Mouse (Mus musculus) liver, embryonic 15.5 days (tissue): ENCODE results near the gene Dis3. TPM values are rescaled to one million over a fixed set of nuclear protein-coding genes. Genes with fewer than 3 reads are reported as not detected.

ENCODE experiments used
- ATAC-seq: fragments of 200-750 bp; cut with Nextera tagmentation; 2 replicates; pipeline ENCODE4 v1.8.0; 2017; ENCODE audit warnings: moderate number of reproducible peaks, mild to moderate bottlenecking, moderate library complexity; ENCODE audit not compliant: insufficient read depth
- H3K27ac ChIP-seq: fragments of 300-500 bp; sonication (generic); replicated peaks from 2 replicates; pipeline ENCODE4 v1.5.1; 2015; ENCODE audit warnings: mild to moderate bottlenecking, inconsistent platforms
- H3K27me3 ChIP-seq: fragments of 300-500 bp; sonication (generic); 2 replicates; pipeline ENCODE4 v1.6.1; 2015; ENCODE audit warnings: mild to moderate bottlenecking, inconsistent platforms
- H3K36me3 ChIP-seq: fragments of 300-500 bp; sonication (generic); replicated peaks from 2 replicates; pipeline ENCODE4 v1.6.1; 2015; ENCODE audit warnings: moderate library complexity, mild to moderate bottlenecking, inconsistent platforms
- H3K4me1 ChIP-seq: fragments of 300-500 bp; sonication (generic); replicated peaks from 2 replicates; pipeline ENCODE4 v1.6.1; 2015; ENCODE audit warnings: inconsistent platforms
- H3K4me2 ChIP-seq: fragments of 300-500 bp; sonication (generic); 2 replicates; pipeline ENCODE4 v1.6.1; 2015; ENCODE audit warnings: moderate library complexity, mild to moderate bottlenecking, inconsistent platforms
- H3K4me3 ChIP-seq: fragments of 300-500 bp; sonication (generic); replicated peaks from 2 replicates; pipeline ENCODE4 v1.5.1; 2015; ENCODE audit warnings: mild to moderate bottlenecking, inconsistent platforms
- H3K9ac ChIP-seq: fragments of 300-500 bp; sonication (generic); 2 replicates; pipeline ENCODE4 v1.6.1; 2015; ENCODE audit warnings: moderate library complexity, mild to moderate bottlenecking, inconsistent platforms
- H3K9me3 ChIP-seq: fragments of 300-500 bp; sonication (generic); replicated peaks from 2 replicates; pipeline ENCODE4 v1.6.1; 2016; ENCODE audit warnings: inconsistent platforms
- WGBS: fragments of 180-500 bp; shearing (Covaris S2); methylation state at CpG from one replicate; pipeline ENCODE4 v1.1.7; 2015; ENCODE audit warnings: mixed read lengths; ENCODE audit not compliant: insufficient replicate concordance; 5-methylcytosine and 5-hydroxymethylcytosine counted together
- polyA plus RNA-seq: library from polyadenylated mRNA; unstranded; fragments of >200 nt; fragmentation: Nextera tagmentation; extraction: Ambion mirVana; gene quantifications from 2 replicates; pipeline ENCODE4 v1.2.1, GENCODE M21; 2015

Dis3 gene
- polyA plus RNA-seq, 1 experiment from 2014 or later, result 12.5 TPM

DNA sequence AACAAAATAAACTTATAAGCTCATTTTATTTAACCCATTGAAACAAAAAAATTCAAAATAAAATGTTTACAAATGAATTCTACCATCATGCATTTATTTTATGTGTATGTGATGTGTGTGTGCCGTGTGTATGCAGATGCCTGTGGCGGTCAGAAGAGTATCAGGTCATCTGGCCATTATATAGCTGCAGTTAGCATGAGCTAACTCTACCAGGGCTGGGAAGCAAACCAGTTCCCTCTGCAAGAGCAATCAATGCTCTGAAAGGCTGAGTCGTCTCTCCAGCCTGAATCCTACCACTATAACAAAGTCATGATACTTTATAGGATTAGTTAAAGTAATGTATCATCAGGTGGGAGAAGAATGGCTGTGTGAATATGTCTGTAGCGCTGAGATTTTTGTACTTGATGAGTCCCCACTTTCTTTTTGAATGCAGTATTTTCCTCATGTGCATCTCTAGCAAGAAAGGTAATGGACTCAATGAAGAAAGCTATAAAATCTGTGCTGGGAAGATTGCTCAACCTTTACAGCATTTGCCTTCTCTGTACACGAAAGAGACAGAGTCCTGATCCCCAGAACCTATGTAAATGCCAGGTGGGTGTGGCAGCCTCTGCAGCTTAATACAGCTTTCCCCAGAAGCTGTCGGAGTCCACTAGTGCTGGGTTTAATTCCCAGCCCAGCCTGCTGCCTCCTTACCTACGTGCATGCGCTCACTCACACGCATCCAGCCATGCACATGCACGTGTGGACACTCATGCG is 22.2 kb upstream of the Dis3 start:
- Histone ChIP-seq H3K4me1 (no peaks in the 10 kb centered on the region), H3K27ac (no peak overlapping the region), H3K4me3 (no peak overlapping the region), H3K4me2 (no peak overlapping the region), H3K9ac (no peak overlapping the region), H3K27me3 (no peaks in the 10 kb centered on the region), H3K9me3 (no peaks in the 10 kb centered on the region), H3K36me3 (0 out of 2 replicates have a peak, but pooled peaks cover 4% of the 10 kb centered on the region)
- no peak for ATAC-seq
- WGBS, result 80% methylated on average over 11 of the region's 11 CpGs

DNA sequence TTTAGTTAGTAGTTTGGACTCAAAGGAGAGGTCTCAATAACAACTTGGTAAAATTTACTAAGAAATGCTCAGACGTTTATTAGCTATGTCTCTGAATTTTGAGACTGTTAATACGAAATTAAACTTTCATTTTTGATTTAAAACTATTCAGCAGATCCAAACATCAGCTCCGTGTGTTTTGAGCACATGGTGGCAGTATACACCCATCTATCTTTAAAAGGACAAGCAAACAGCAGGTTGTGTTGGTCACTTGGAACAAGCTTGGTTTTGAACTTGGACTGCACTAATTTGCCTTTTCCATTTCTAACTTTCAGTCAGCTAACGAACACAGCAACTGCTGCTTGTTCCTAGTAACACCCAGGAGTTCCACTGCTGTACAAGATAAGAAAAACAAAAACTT is 18.0 kb upstream of the Dis3 start:
- H3K27me3 ChIP-seq, result no peaks in the 10 kb centered on the region
- 54% methylated on average over 4 of the region's 4 CpGs for WGBS
- peaks cover 14% of the 10 kb centered on the region; the same call in 1 of the 2 replicates for H3K36me3 ChIP-seq
- no peak overlapping the region for H3K9ac ChIP-seq
- no peak overlapping the region for H3K27ac ChIP-seq
- no peak overlapping the region for H3K4me2 ChIP-seq
- H3K9me3 ChIP-seq, result no peaks in the 10 kb centered on the region
- no peak overlapping the region for H3K4me3 ChIP-seq
- no peaks in the 10 kb centered on the region for H3K4me1 ChIP-seq
- ATAC-seq, result no peak

- Histone ChIP-seq H3K4me1 (0 out of 2 replicates have a peak, but pooled peaks cover 4% of the 10 kb centered on the region), H3K9me3 (no peaks in the 10 kb centered on the region), H3K4me2 (no peak overlapping the region), H3K36me3 (peaks cover 41% of the 10 kb centered on the region), H3K27me3 (no peaks in the 10 kb centered on the region), H3K9ac (no peak overlapping the region), H3K27ac (no peak overlapping the region), H3K4me3 (no peak overlapping the region)
- 38% methylated on average over 6 of the region's 6 CpGs for WGBS
- peak; percentile 42; the same call in 1 of the 2 replicates for ATAC-seq
Measured at GRCm38 (mm10) chr14:99108762-99109161, 9.2 kb upstream of the Dis3 start.

DNA sequence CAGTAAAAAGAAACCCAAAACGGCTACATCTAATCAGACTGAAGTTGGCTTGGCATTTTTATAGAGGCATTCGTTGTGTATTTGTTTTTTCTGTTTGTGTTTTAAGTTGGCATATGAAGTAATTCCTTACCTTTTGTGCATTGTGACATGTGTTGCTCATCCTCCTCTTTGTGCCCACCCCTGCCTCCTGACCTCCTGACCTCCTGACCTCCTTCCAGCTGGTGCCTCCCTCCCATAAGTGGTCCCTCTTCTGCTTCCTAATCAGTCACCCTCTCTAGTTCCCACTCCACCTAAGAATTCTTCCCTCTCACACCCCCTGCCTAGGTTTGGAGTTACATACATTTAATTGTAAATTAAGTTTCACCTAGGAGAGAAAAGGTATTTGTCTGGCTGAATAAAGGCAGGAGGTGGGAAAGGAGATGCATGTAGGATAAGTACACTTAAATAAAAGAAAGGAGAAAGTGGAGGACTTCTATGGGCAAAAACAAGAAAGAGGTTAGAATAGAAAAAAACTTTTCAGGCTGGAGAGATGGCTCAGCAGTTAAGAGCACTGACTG is 8.1 kb upstream of the Dis3 start:
- ATAC-seq, result no peak
- Histone ChIP-seq H3K9me3 (no peaks in the 10 kb centered on the region), H3K27ac (no peak overlapping the region), H3K9ac (no peak overlapping the region), H3K4me3 (no peak overlapping the region), H3K27me3 (no peaks in the 10 kb centered on the region), H3K4me2 (no peak overlapping the region), H3K36me3 (peaks cover 43% of the 10 kb centered on the region), H3K4me1 (0 out of 2 replicates have a peak, but pooled peaks cover 4% of the 10 kb centered on the region)
- WGBS, result 68% methylated on average over 2 of the region's 2 CpGs

DNA sequence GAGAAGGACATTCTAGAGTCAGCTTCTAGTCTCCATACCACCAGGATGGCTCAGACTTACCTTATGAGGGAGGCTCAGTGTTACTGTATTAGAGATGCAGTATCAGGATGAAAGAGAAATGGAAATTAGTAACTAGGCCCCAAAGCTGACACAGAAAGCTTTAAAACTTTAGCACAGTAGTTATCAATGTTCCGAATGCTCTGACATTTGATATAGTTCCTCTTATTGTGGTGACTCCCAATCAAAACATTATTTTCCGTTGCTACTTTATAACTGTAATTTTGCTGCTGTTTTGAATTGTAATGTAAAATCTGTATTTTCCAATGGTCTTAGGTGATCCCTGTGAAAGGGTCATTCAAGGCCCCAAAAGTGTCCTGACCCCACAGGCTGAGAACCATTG is 7.1 kb upstream of the Dis3 start:
- no peaks in the 10 kb centered on the region for H3K9me3 ChIP-seq
- no peak overlapping the region for H3K27ac ChIP-seq
- no peak overlapping the region for H3K4me3 ChIP-seq
- no peak overlapping the region for H3K4me2 ChIP-seq
- 0 out of 2 replicates have a peak, but pooled peaks cover 4% of the 10 kb centered on the region for H3K4me1 ChIP-seq
- no peaks in the 10 kb centered on the region for H3K27me3 ChIP-seq
- H3K36me3 ChIP-seq, result peaks cover 40% of the 10 kb centered on the region
- H3K9ac ChIP-seq, result no peak overlapping the region
- 67% methylated on average over 2 of the region's 2 CpGs for WGBS
- ATAC-seq, result no peak

DNA sequence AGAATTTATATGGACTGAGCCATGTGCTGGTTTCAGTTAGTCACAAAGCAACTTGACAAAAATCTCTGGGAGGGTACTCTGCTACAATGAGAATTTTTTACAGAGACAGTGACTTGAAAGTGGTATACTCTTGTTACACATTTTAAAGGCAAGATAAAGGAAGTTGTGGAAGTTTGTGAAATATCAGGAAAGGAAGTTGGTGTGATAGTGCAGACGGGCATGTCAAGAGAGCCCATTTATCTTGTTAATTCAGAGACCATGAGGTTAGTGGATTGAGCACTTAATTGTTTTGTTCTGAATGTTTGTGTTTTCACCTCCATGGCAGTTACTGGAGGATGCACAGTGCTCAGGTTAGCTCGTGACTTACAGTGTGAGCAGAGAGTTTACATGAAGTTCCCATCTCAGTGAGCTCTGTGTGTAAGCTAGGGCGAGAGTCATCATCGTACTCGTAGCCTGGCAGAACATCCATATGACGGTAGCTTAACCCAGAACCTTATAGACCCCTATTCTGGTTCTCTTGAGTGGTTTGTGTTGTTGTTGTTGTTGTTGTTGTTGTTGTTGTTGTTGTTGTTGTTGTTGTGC is 5.1 kb upstream of the Dis3 start:
- H3K27ac ChIP-seq, result no peak overlapping the region
- no peak overlapping the region for H3K4me3 ChIP-seq
- no peaks in the 10 kb centered on the region for H3K9me3 ChIP-seq
- H3K9ac ChIP-seq, result no peak overlapping the region
- no peaks in the 10 kb centered on the region for H3K27me3 ChIP-seq
- H3K36me3 ChIP-seq, result peaks cover 35% of the 10 kb centered on the region
- H3K4me2 ChIP-seq, result no peak overlapping the region
- 65% methylated on average over 6 of the region's 6 CpGs for WGBS
- no peak for ATAC-seq
- H3K4me1 ChIP-seq, result peaks cover 10% of the 10 kb centered on the region; the same call in 1 of the 2 replicates

- Histone ChIP-seq H3K4me2 (no peak overlapping the region), H3K27ac (no peak overlapping the region), H3K36me3 (peaks cover 26% of the 10 kb centered on the region), H3K9me3 (no peaks in the 10 kb centered on the region), H3K27me3 (no peaks in the 10 kb centered on the region), H3K4me3 (no peak overlapping the region), H3K9ac (no peak overlapping the region), H3K4me1 (peaks cover 20% of the 10 kb centered on the region)
- no peak for ATAC-seq
- WGBS, result 73% methylated on average over 4 of the region's 4 CpGs
Measured at GRCm38 (mm10) chr14:99103050-99103449, 3.5 kb upstream of the Dis3 start.

- no peak for ATAC-seq
- H3K27ac ChIP-seq, result 0 out of 2 replicates have a peak overlapping the region, but pooled peaks have one; percentile 29
Measured at GRCm38 (mm10) chr14:99099967-99100587, 507 bp upstream of the Dis3 start.

DNA sequence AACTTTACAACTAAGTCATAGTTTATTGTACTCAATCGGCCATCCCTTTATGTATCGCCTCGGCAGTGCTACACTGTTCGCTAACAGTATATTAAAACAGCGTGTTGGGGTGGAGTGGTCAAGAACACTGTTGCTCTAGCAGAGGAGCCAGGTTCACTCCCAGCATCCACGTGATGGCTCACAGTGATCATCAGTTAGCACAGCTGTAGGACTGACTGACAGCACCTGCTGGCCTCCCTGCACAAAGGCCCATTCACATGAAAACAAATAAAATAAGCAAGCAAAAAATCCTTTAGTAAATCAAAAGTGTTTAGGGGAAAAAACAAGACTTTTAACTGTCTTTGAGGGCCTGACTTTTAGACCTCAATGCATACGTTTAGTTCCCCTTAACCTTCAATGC is 10.6 kb downstream of the Dis3 start:
- H3K36me3 ChIP-seq, result peaks cover 72% of the 10 kb centered on the region
- H3K4me2 ChIP-seq, result no peak overlapping the region
- H3K27ac ChIP-seq, result no peak overlapping the region
- no peaks in the 10 kb centered on the region for H3K4me1 ChIP-seq
- no peak for ATAC-seq
- WGBS, result 85% methylated on average over 7 of the region's 7 CpGs
- no peaks in the 10 kb centered on the region for H3K27me3 ChIP-seq
- H3K4me3 ChIP-seq, result no peak overlapping the region
- H3K9me3 ChIP-seq, result no peaks in the 10 kb centered on the region
- H3K9ac ChIP-seq, result no peak overlapping the region

More at GRCm38 (mm10) chr14:99099967-99100587, 507 bp upstream of the Dis3 start:
- H3K9ac ChIP-seq, result peak overlapping the region; percentile 66
- peaks cover 35% of the 10 kb centered on the region for H3K36me3 ChIP-seq
- 4% methylated on average over 20 of the region's 20 CpGs for WGBS
- peak overlapping the region; percentile 85 for H3K4me2 ChIP-seq
- peaks cover 20% of the 10 kb centered on the region for H3K4me1 ChIP-seq
- H3K4me3 ChIP-seq, result peak overlapping the region; percentile 89
- H3K27me3 ChIP-seq, result no peaks in the 10 kb centered on the region
- H3K9me3 ChIP-seq, result no peaks in the 10 kb centered on the region

DNA sequence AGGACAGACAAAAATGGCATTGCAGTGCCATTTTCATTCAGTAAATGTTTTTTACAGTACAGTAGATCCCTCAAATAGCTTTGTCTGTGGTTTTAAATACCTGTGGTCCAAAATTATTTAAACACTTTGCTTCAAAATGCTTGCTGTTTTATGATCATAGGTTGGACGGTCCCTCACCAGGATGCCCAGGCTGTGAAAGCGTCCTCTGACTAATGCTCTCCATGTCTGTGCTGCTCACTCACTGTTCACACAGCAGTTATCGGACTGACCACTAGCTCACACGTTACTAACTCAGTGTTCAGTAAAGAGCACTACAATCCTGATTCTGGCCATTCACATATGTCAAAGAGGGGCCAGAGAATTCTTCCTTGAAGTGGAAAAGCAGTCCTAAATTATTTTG is 28.4 kb downstream of the Dis3 start:
- Histone ChIP-seq H3K27me3 (no peaks in the 10 kb centered on the region), H3K9ac (no peak overlapping the region), H3K9me3 (no peaks in the 10 kb centered on the region), H3K4me3 (no peak overlapping the region), H3K4me2 (no peak overlapping the region), H3K36me3 (peaks cover 76% of the 10 kb centered on the region), H3K27ac (no peak overlapping the region), H3K4me1 (no peaks in the 10 kb centered on the region)
- 86% methylated on average over 4 of the region's 4 CpGs for WGBS
- ATAC-seq, result no peak

- H3K9me3 ChIP-seq, result no peaks in the 10 kb centered on the region
- 70% methylated on average over 2 of the region's 2 CpGs for WGBS
- no peak overlapping the region for H3K4me3 ChIP-seq
- H3K4me2 ChIP-seq, result no peak overlapping the region
- no peak overlapping the region for H3K9ac ChIP-seq
- no peak for ATAC-seq
- no peaks in the 10 kb centered on the region for H3K4me1 ChIP-seq
- H3K27ac ChIP-seq, result no peak overlapping the region
- peaks cover 69% of the 10 kb centered on the region for H3K36me3 ChIP-seq
- H3K27me3 ChIP-seq, result no peaks in the 10 kb centered on the region
Measured at GRCm38 (mm10) chr14:99063091-99063490, 36.5 kb downstream of the Dis3 start.
